Mouse (Mus musculus): ENCODE data around the gene Actl7b. TPM values are rescaled to one million over a fixed set of nuclear protein-coding genes. Genes with fewer than 3 reads are reported as not detected.

The Actl7b gene
- not detected in 2 replicates for polyA plus RNA-seq (2015; fragmentation: Nextera tagmentation; extraction: Ambion mirVana)

DNA sequence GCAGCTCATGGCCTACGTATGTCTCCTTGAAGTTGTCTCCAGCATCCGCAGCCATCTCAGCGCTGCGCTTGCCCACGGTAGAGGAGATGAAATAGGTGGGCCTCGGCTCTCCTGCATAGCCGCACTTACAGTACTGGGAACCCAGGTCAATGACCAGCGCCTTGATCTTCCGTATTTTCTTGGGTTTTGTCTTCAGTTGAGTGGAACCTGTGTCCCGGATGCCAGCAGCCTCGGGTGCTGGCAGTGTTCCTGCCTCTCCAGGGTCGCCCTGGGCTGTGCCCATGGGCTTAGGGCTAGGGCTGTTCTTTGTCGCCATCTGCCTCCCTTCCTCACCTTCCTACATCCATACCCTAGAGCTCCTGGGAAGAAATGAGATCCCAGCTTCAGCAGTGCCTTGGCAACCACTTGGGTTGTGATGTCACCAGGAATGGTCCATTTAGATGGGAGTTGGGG is at the start of gene Actl7b:
Actl7b (minus strand) TSS at position 403 of the 453 bp plus-strand sequence.
- DNase-seq (ENCODE audit: low spot score) = no peak

GRCm38 (mm10) chr4:56771065-56771464 is 29.8 kb upstream of the Actl7b start:
- no peak for DNase-seq (ENCODE audit: low spot score)

DNA sequence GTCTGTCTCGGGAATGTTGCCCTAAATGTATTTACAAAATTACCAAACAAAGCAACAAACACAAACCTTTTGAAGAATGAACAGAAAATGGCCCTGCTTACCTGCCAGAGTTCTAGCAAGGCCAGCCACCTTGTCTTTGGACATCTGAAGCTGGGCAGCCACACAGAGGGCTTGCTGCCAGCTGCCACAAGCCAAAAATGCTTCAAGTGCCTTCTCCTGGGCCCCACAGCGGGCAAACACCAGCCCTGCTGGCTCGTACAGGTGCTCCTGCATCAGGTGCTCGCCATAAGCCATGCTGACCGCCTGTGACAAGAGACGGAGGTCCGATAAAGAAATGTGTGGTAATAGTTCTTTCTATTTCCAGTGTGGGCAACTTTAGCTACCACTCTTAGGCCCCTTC is 27.7 kb upstream of the Actl7b start:
- DNase-seq (ENCODE audit: low spot score) = no peak

GRCm38 (mm10) chr4:56767861-56768284 is 26.6 kb upstream of the Actl7b start:
- DNase-seq (ENCODE audit: low spot score) = no peak

- DNase-seq (ENCODE audit: low spot score) = no peak
Observed at GRCm38 (mm10) chr4:56757693-56758092, 16.4 kb upstream of the Actl7b start.

- DNase-seq (ENCODE audit: low spot score) = no peak
Observed at GRCm38 (mm10) chr4:56756966-56757600, 15.8 kb upstream of the Actl7b start.

GRCm38 (mm10) chr4:56756021-56756420 is 14.8 kb upstream of the Actl7b start:
- DNase-seq (ENCODE audit: low spot score) = no peak

- DNase-seq (ENCODE audit: low spot score) = no peak
Observed at GRCm38 (mm10) chr4:56747456-56747855, 6.2 kb upstream of the Actl7b start.

DNA sequence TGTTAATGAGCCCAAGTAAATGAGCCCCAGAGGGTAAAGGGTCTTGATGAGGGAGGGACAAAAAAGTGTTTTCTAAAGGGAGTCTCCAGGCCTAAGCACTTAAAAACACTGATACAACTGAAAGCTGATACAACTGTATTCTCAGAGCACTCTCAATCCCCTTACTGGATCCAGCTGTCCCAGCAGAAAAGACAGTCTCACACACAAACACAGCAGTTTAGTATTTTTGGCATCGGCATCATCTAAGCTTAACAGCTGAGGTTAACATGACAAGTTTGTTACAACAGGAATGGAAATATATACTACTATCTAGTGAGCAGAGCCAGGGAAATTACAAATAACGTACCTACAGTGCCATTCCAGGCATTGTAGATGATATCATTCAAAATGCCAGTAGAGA is 5.1 kb upstream of the Actl7b start:
- no peak for DNase-seq (ENCODE audit: low spot score)

DNA sequence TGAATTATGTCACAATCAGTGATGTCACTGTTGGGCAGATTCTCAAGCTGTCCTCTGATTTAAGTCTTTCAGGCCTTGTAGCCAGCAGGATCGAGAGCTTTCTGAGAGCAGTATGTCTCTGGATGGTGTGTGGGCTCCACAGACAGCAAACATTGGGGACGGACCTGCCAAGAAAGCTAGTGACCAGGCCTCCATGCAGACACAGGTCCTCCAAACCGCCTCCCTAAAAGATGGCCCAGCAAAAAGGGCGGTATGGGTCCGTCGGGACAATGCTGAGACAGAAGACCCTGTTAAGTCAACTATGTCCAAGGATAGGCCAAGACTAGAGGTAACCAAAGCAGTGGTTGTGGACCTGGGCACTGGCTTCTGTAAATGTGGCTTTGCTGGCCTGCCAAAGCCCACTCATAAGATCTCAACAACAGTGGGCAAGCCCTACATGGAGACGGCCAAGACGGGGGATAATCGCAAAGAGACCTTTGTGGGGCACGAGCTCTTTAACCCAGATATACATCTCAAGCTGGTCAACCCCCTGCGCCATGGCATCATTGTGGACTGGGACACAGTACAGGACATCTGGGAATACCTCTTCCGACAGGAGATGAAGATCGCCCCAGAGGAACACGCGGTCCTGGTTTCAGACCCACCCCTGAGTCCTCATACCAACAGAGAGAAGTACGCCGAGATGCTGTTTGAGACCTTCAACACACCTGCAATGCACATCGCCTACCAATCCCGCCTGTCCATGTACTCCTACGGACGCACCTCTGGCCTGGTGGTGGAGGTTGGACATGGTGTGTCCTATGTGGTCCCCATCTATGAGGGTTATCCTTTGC is 2.3 kb upstream of the Actl7b start, which contains the start of gene Actl7a:
Actl7a (plus strand) TSS at position 51 of the 833 bp plus-strand sequence.
- DNase-seq (ENCODE audit: low spot score) = no peak

DNA sequence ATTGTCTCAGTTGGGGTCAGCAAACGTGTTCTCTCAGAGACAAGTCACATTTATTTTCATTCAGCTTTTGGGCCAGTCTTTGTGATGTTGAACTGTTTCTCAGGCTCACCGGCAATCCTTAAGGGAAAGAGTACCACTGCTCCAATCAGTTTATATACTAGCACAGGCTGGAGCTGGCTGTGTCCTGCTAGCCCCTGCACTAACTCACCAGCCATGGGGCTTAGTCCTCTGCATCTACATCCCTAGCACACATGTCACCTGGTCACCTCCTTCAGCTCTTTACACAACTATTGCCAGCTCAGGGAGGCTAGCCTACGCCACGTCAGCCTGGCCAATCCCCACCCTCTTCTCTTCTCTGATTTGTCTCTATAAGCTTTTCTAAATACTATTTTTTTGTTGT is 1.5 kb upstream of the Actl7b start:
- no peak for DNase-seq (ENCODE audit: low spot score)

- no peak for DNase-seq (ENCODE audit: low spot score)
Observed at GRCm38 (mm10) chr4:56740611-56741010, 632 bp downstream of the Actl7b start.

DNA sequence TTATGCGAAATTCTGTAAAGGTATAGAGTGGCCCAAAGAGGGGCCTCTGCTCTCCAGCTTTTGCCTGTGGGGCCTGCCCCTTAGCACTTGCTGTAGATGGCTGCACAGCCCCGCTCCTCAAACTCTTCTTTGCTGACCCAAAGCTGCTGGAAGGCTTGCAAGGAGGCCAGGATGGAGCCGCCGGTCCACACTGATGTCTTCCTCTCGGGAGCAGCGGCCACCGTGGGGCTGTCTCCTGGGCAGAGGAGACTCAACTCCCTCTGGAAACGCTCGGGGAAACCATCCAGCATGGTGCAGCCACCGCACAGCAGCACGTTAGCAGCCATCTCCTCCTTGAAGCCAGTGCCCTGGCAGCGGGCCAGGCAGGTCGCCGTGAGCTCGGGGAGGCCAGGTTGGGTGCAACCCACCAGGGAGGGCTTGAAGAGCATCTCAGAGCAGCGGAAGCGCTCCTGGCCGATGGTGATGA is 1.2 kb downstream of the Actl7b start, which contains the start of gene Gm26657:
Gm26657 (plus strand) TSS at position 51 of the 466 bp plus-strand sequence.
- no peak for DNase-seq (ENCODE audit: low spot score)

DNA sequence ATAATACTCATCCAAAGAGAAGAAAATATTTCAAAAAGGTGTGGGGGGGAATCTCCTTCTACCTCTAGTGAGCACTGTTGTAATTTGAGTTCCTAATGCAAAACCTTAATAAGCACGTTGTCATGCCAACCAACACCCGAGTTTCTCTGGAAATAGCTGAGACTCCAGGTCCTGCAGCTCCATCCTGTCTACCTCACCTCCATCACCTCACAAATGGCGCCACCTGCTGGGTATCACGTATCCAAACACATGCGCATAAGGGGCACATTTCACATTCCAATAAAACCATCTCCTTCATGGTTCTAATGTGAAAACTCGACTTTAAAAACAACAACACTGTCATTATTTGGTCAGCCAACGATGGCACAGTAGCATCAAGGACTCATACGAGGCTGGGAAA is 15.4 kb downstream of the Actl7b start:
- peak; percentile 13 for DNase-seq (ENCODE audit: low spot score)

DNA sequence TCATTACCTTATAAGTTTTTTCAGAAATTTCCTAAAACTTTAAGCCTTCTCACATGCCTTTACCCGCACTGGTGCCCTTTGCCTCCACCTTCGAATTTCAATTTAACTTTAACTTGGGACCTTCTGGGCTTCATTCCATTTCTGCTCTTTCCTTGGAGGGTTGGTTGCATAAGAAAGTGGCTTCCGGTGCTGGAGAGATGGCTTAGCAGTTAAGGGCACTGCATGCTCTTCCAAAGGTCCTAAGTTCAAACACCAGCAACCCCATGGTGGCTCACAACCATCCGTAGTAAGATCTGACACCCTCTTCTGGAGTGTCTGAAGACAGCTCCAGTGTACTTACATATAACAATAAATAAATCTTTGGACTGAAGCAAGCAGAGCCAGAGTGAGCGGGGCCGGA is 18.0 kb downstream of the Actl7b start:
- DNase-seq (ENCODE audit: low spot score) = no peak

GRCm38 (mm10) chr4:56722346-56722745 is 18.9 kb downstream of the Actl7b start:
- no peak for DNase-seq (ENCODE audit: low spot score)

GRCm38 (mm10) chr4:56721469-56721868 is 19.8 kb downstream of the Actl7b start:
- peak; percentile 30 for DNase-seq (ENCODE audit: low spot score)

DNA sequence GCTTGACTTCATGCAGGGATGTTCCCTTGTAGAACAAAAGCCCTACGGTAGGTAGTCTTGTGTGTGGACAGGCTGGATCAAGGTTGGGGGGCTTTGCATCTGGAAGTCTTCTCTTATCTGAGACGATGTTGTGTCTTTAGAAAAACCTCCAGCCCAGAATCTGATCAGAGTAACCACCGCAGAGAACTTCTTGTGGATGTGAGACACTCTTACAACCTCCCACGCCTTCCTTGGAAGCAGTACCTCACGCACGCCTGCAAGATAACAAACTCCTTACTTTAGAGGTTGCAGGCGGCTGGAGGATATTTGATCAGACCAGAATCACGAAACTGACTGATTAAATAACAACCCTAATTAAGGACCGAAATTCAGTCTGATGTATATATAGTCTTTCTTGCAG is 20.8 kb downstream of the Actl7b start:
- no peak for DNase-seq (ENCODE audit: low spot score)

GRCm38 (mm10) chr4:56719456-56719855 is 21.8 kb downstream of the Actl7b start:
- no peak for DNase-seq (ENCODE audit: low spot score)

DNA sequence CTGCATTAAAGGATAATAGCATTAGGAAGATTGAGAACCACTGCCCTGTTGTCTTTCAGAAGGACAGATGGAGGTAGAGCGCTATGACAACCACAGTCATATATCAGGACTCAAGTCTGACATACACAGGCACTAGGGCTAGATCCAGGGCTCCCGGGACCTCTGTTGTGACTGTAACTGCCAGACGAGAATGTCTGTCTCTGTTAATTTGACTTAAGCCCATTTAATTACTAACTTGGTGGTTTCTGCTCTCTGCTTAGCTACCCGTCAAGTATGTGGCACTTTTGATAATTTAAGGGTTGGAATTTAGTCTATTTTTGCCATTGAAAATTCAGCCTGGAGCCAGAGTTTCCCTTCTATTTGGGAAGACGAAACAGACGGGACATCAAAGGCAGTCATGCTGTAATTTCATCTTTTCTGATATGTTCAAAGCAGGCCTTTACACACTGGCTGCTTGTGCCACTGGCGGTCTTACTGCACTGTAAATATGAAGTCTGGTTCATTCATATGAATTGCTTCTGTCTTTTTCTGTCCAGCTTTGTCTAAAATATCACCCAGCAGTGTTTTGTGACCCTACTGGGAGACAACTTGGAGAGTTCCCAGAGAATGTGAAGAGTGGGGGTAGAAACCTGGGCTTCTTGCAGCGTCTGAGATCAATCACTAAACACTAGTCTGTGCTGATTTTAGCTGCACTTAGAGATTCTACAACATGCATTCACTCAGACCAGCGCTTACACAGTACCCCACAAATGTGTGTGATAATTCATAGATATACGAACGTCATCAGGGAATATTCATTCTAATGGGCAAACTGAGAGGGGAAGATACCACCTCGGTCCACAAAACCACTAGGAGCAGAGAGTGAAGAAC is 22.4 kb downstream of the Actl7b start:
- no peak for DNase-seq (ENCODE audit: low spot score)

- no peak for DNase-seq (ENCODE audit: low spot score)
Observed at GRCm38 (mm10) chr4:56717932-56718331, 23.3 kb downstream of the Actl7b start.
